Mouse (Mus musculus) liver, embryonic 13.5 days (tissue): ENCODE measurements around the gene S1pr5. TPM values are rescaled to one million over a fixed set of nuclear protein-coding genes. Genes with fewer than 3 reads are reported as not detected.
"Not testable (repeated sequence)": the region's sequence is repeated elsewhere in the genome, so short reads cannot be mapped to it uniquely, and the experiment has no call there.

Experiments
- ATAC-seq: fragments of 200-750 bp; cut with Nextera tagmentation; 2 replicates; pipeline ENCODE4 v1.8.0; 2017; ENCODE audit warnings: low read depth, mild to moderate bottlenecking, moderate number of reproducible peaks, moderate library complexity
- DNase-seq: peaks from one replicate; pipeline ENCODE4 v3.0.0; 2022
- H3K27ac ChIP-seq: fragments of 300-500 bp; sonication (generic); 2 replicates; pipeline ENCODE4 v1.5.1; 2015; ENCODE audit warnings: moderate library complexity, mild to moderate bottlenecking, inconsistent platforms
- H3K27me3 ChIP-seq: fragments of 300-500 bp; sonication (generic); 2 replicates; pipeline ENCODE4 v1.6.1; 2015; ENCODE audit warnings: mild to moderate bottlenecking, inconsistent platforms
- H3K36me3 ChIP-seq: fragments of 300-500 bp; sonication (generic); 2 replicates; pipeline ENCODE4 v1.6.1; 2015; ENCODE audit warnings: mild to moderate bottlenecking, inconsistent platforms
- H3K4me1 ChIP-seq: fragments of 300-500 bp; sonication (generic); replicated peaks from 2 replicates; pipeline ENCODE4 v1.6.1; 2015; ENCODE audit warnings: inconsistent platforms
- H3K4me2 ChIP-seq: fragments of 300-500 bp; sonication (generic); 2 replicates; pipeline ENCODE4 v1.6.1; 2015; ENCODE audit warnings: inconsistent platforms, mild to moderate bottlenecking, moderate library complexity
- H3K4me3 ChIP-seq: fragments of 300-500 bp; sonication (generic); replicated peaks from 2 replicates; pipeline ENCODE4 v1.5.1; 2015; ENCODE audit warnings: mild to moderate bottlenecking, inconsistent platforms
- H3K9ac ChIP-seq: fragments of 300-500 bp; sonication (generic); 2 replicates; pipeline ENCODE4 v1.6.1; 2015; ENCODE audit warnings: mild to moderate bottlenecking, inconsistent platforms
- H3K9me3 ChIP-seq: fragments of 300-500 bp; sonication (generic); replicated peaks from 2 replicates; pipeline ENCODE4 v1.6.1; 2016; ENCODE audit warnings: inconsistent platforms
- WGBS: fragments of 180-500 bp; shearing (Covaris S2); methylation state at CpG from one replicate; pipeline ENCODE4 v1.1.7; 2015; ENCODE audit not compliant: insufficient replicate concordance; 5-methylcytosine and 5-hydroxymethylcytosine counted together
- polyA plus RNA-seq: library from polyadenylated mRNA; unstranded; fragments of >200 nt; fragmentation: Nextera tagmentation; extraction: Ambion mirVana; gene quantifications from 2 replicates; pipeline ENCODE4 v1.2.1, GENCODE M21; 2015

The S1pr5 gene
- polyA plus RNA-seq, 1 experiment from 2014 or later = 0.03 TPM

DNA sequence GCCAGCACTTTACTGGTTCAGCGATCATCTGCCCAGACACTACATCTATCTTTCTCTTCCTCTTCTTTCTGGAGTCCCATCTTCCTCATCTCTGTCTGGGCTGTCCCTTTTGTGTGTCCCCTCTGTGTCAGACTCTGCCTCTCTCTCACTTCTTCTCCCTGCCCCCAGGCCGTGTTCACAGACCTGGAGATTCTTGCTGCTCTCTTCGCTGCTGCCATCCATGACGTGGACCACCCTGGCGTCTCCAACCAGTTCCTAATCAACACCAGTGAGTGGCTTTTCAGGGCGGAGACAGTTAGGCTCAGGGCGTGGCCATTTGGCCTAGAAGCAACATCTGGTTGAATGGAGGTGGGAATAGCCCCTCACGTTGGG, 44.1 kb downstream of the S1pr5 start:
- Histone ChIP-seq H3K4me1 (peaks cover 13% of the 10 kb centered on the region), H3K9me3 (no peaks in the 10 kb centered on the region), H3K4me3 (no peak overlapping the region), H3K9ac (no peak overlapping the region), H3K27me3 (no peaks in the 10 kb centered on the region), H3K4me2 (no peak overlapping the region), H3K27ac (no peak overlapping the region), H3K36me3 (peaks cover 7% of the 10 kb centered on the region; the same call in 1 of the 2 replicates)
- no peak; the same call in 1 of the 2 replicates for ATAC-seq
- DNase-seq = no peak
- 39% methylated on average over 8 of the region's 8 CpGs for WGBS

DNA sequence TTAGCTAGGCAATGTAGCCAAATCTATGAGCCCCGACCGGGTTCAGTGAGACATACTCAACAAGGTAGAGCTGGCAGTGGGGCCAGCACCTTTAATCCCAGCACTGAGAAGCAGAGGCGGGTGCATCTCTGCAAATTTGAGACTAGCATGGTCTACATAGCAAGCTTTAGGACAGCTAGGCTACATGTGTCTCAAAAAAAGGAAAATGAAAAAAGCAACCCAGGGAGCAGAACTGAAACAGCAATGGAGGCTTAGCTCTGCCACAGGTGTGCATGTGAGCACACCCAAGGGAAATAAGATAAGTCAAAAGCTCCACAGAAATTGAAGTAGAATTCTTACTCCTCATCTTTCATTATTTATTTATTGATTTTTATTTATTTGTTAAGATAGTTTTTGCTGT, 49.3 kb downstream of the S1pr5 start:
- Histone ChIP-seq H3K4me3 (no peak overlapping the region), H3K9me3 (no peaks in the 10 kb centered on the region), H3K27ac (no peak overlapping the region), H3K27me3 (no peaks in the 10 kb centered on the region), H3K36me3 (no peaks in the 10 kb centered on the region), H3K9ac (no peak overlapping the region), H3K4me1 (peaks cover 11% of the 10 kb centered on the region), H3K4me2 (no peak overlapping the region)
- ATAC-seq (no peak), DNase-seq (no peak)
- WGBS = 78% methylated on average over 3 of the region's 3 CpGs

DNA sequence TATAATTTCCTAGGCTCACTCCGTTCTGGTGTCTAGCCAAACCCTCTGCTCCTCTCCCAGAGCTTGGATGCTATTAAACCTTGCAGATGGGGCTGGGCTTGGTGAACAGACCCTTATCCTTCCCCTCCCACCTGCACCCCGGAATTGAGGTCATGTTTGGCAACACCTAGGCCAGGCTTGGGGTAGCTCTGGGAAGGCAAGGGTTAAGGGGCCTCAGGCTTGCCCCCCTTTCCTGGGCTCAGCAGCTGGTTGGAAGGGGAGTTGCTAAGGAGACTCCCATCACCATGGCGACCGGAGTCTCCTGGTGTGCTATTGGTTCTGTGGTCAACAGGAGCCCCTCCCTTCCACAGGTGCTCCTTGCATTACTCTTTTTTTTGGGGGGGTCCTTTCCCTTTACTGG, 50.3 kb downstream of the S1pr5 start:
- Histone ChIP-seq H3K27me3 (no peaks in the 10 kb centered on the region), H3K4me2 (no peak overlapping the region), H3K4me1 (peaks cover 10% of the 10 kb centered on the region), H3K27ac (no peak overlapping the region), H3K4me3 (no peak overlapping the region), H3K36me3 (no peaks in the 10 kb centered on the region), H3K9me3 (no peaks in the 10 kb centered on the region), H3K9ac (no peak overlapping the region)
- no peak for DNase-seq
- no peak for ATAC-seq
- 67% methylated on average over 4 of the region's 4 CpGs for WGBS

DNA sequence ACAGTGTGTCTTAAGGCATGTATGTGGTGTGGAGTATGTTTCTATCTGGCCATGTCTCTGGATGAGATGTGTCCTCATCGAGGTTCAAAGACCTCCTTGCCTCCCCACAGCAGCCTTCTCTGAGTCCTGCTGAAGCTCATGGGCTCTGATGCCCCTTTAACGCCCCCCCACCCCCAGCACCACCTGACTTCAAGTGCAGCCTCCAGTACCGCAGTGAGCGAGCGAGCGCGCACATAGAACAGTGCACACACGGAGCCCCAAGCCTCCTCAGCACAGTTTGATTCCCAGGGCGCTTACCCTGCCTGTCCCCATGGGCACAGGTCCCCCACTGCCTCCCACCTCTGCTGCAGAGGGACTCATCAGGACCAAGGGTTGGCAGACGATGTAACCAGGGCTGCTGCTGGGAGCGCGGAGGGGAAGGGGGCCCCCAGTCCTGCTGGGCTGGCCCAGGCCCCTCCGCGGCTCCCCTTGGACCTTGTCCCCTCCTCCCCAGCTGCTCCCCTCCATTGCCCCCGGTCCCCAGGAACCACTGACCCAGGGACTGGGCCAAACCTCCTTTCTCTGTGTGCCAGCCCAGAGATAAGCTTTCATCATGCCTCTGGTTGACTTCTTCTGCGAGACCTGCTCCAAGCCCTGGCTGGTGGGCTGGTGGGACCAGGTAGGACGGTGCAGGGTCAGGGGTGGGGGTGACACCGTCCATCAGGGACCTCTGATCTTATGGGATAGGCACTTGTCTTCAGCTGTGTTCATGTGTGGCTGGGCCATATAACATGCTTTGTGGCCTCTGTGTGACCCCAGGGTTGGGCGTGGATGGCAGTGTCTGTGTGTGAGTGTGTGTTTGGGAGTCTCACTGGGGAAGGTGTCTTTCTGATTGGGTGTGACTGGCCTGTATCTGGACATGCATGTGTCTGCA, 51.5 kb downstream of the S1pr5 start:
- no peak overlapping the region for H3K4me3 ChIP-seq

DNA sequence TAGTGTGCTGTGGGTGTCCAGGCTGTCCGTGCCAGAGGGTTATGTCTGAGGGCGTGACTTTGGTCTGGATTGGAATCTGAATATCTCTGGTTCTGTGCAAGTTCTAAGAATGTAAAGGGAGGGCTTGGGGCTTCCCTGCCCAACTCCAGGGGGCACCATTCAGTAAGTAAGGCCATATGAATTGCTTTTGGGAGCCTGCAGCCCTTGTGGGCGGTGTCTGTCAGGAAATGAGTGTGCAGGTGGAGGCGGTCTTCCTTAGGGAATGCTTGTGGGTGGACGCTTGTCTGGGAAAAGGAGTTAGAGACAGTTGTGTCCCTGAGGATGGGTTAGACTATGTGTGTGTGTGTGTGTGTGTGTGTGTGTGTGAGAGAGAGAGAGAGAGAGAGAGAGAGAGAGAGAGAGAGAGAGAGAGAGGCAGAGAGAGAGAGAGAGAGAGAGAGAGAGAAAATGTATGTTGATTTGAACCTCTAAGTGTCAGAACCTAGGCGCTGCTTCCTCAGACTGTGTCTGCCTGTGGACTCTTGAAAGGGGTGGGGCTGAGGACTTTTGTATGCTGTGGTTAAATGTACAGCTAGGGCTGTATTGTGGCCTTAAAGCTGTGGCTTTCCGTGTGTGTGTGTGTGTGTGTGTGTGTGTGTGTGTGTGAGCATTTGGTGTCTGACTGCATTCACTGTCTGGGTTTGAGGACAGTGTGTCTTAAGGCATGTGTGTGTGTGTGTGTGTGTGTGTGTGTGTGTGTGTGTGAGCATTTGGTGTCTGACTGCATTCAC, 52.3 kb downstream of the S1pr5 start:
- not testable (repeated sequence) for H3K4me2 ChIP-seq, ATAC-seq, H3K4me1 ChIP-seq, DNase-seq, H3K4me3 ChIP-seq, H3K36me3 ChIP-seq, H3K27me3 ChIP-seq, H3K9ac ChIP-seq, H3K27ac ChIP-seq, H3K9me3 ChIP-seq
- 74% methylated on average over 7 of the region's 7 CpGs for WGBS

More for the DNA sequence above, 51.5 kb downstream of the S1pr5 start:
- Histone ChIP-seq H3K9ac (no peak overlapping the region), H3K4me1 (peaks cover 10% of the 10 kb centered on the region), H3K27ac (no peak overlapping the region), H3K4me2 (peak overlapping the region; percentile 14; the same call in 1 of the 2 replicates), H3K9me3 (no peaks in the 10 kb centered on the region), H3K27me3 (no peaks in the 10 kb centered on the region), H3K36me3 (no peaks in the 10 kb centered on the region)
- WGBS = 71% methylated on average over 19 of the region's 19 CpGs
- ATAC-seq (no peak), DNase-seq (no peak)

DNA sequence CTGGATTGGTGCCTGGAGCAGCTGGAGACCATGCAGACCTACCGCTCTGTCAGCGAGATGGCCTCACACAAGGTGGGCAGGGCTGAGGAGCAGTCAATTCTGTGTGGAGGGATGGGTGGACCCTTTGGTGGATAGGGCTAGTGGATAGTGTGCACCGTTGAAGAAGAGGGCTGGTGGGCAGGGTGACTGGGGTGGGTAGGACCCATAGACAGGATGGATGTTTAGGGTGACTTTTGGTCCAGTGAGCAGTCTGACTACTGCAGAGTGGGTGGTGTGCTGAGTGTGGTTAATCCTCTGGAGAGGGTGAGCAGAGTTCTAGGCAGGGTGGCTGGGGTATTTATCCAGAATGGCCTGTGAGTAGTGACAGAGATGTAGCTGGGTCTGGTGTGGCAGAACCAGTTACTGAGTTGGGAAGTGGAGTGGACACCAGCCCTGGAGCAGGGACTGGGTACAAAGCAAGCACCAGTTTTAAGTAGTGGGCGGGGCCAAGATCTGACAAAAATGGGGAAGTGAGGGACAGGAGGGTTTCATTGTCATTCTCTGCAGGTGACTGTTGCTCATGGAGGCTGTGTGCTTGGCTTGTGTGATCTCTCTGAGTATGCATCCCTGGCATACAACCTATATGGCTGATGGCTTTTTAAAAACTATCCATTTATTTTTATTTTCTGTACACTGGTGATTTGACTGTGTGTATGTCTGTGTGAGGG, 53.3 kb downstream of the S1pr5 start:
- Histone ChIP-seq H3K27me3 (no peaks in the 10 kb centered on the region), H3K36me3 (no peaks in the 10 kb centered on the region), H3K9me3 (no peaks in the 10 kb centered on the region), H3K4me1 (peaks cover 10% of the 10 kb centered on the region), H3K9ac (no peak overlapping the region), H3K27ac (no peak overlapping the region), H3K4me2 (no peak overlapping the region), H3K4me3 (no peak overlapping the region)
- DNase-seq = peak; percentile 11
- ATAC-seq = no peak
- WGBS = 75% methylated on average over 4 of the region's 4 CpGs

DNA sequence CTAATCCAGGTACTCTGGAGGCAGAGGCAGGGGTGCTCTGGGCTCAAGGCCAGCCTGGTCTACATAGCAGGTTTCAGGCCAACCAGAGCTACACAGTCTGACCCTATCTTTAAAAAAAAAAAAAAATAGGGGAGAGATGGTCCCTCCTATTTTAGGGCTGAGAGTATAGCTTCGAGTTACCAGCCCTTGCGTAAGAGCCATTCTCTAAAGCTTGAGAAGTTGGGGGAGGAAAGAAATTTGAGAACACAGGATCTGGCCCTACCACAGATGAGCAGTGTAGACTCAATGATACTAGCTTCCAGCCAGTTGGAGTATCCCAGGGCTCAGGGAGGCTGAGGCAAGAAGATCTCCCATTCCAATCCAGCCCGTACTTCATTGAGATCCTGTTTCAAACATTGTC, 54.5 kb downstream of the S1pr5 start:
- WGBS = 68% methylated on average over 3 of the region's 3 CpGs
- Histone ChIP-seq H3K9ac (no peak overlapping the region), H3K4me1 (peaks cover 10% of the 10 kb centered on the region), H3K4me2 (no peak overlapping the region), H3K27me3 (no peaks in the 10 kb centered on the region), H3K9me3 (no peaks in the 10 kb centered on the region), H3K27ac (no peak overlapping the region), H3K36me3 (no peaks in the 10 kb centered on the region), H3K4me3 (no peak overlapping the region)
- ATAC-seq (no peak), DNase-seq (no peak)

Other genes with a start within 250 kb of the S1pr5 start
- gene Mrpl4, start 245.7 kb downstream of the S1pr5 start, polyA plus RNA-seq = 81.2 and 84.0 TPM in 2 replicates
- 9.6 and 9.7 TPM in 2 replicates for gene Icam1, start 232.5 kb downstream of the S1pr5 start, polyA plus RNA-seq
- gene Icam4, start 219.1 kb downstream of the S1pr5 start, polyA plus RNA-seq = 244 and 254 TPM in 2 replicates
- gene Icam5, start 216.4 kb downstream of the S1pr5 start, polyA plus RNA-seq = 0.21 and 0.29 TPM in 2 replicates
- 0.38 TPM in 1 of 2 replicates, not detected in the other for gene Zglp1, start 181.3 kb downstream of the S1pr5 start, polyA plus RNA-seq
- gene Gm49373, start 175.3 kb downstream of the S1pr5 start, polyA plus RNA-seq = 0.56 and 0.68 TPM in 2 replicates
- 36.6 and 41.0 TPM in 2 replicates for gene Fdx1l, start 174.8 kb downstream of the S1pr5 start, polyA plus RNA-seq
- 1.3 and 1.6 TPM in 2 replicates for gene Gm38431, start 156.4 kb downstream of the S1pr5 start, polyA plus RNA-seq
- gene Raver1, start 156.4 kb downstream of the S1pr5 start, polyA plus RNA-seq = 18.4 and 27.0 TPM in 2 replicates
- 6.2 and 7.2 TPM in 2 replicates for gene Tyk2, start 117.2 kb downstream of the S1pr5 start, polyA plus RNA-seq
- gene Cdc37, start 98.5 kb downstream of the S1pr5 start, polyA plus RNA-seq = 170 and 200 TPM in 2 replicates
- gene Pde4a, start 82.7 kb downstream of the S1pr5 start, polyA plus RNA-seq = 2.0 and 2.1 TPM in 2 replicates
- gene Keap1, start 9.1 kb downstream of the S1pr5 start, polyA plus RNA-seq = 31.9 TPM in 2 replicates
- gene Atg4d, start 16.9 kb upstream of the S1pr5 start, polyA plus RNA-seq = 85.5 and 86.2 TPM in 2 replicates
- gene Kri1, start 39.5 kb upstream of the S1pr5 start, polyA plus RNA-seq = 9.9 and 10.3 TPM in 2 replicates
- 104 and 105 TPM in 2 replicates for gene Cdkn2d, start 43.0 kb upstream of the S1pr5 start, polyA plus RNA-seq
- gene Ap1m2, start 63.9 kb upstream of the S1pr5 start, polyA plus RNA-seq = 0.17 and 0.24 TPM in 2 replicates
- gene Slc44a2, start 72.3 kb upstream of the S1pr5 start, polyA plus RNA-seq = 17.3 and 19.1 TPM in 2 replicates
- gene Ilf3, start 119.4 kb upstream of the S1pr5 start, polyA plus RNA-seq = 50.9 and 58.8 TPM in 2 replicates
- gene Qtrt1, start 163.4 kb upstream of the S1pr5 start, polyA plus RNA-seq = 24.3 and 28.6 TPM in 2 replicates
- 51.8 and 56.8 TPM in 2 replicates for gene Dnm2, start 176.5 kb upstream of the S1pr5 start, polyA plus RNA-seq